Mouse (Mus musculus) kidney, adult 2 months (tissue): ENCODE results near the gene Cgrrf1. TPM values are rescaled to one million over a fixed set of nuclear protein-coding genes. Genes with fewer than 3 reads are reported as not detected.

Source experiments
- DNase-seq: peaks from one replicate; pipeline ENCODE4 v3.0.0; 2021
- H3K27ac ChIP-seq: fragments of 200-500 bp; 2 replicates; pipeline ENCODE4 v1.5.1; 2012; ENCODE audit warnings: low read depth, low read length, control low read depth, inconsistent platforms; ENCODE audit not compliant: insufficient read depth
- H3K27me3 ChIP-seq: fragments of 200-500 bp; replicated peaks from 2 replicates; pipeline ENCODE4 v1.6.1; 2012; ENCODE audit warnings: mild to moderate bottlenecking, moderate library complexity, low read length, inconsistent platforms; ENCODE audit not compliant: control insufficient read depth, insufficient read depth
- H3K36me3 ChIP-seq: fragments of 200-500 bp; 2 replicates; pipeline ENCODE4 v1.6.1; 2012; ENCODE audit warnings: mild to moderate bottlenecking, moderate library complexity, low read length, inconsistent platforms; ENCODE audit not compliant: control insufficient read depth, insufficient read depth
- H3K4me1 ChIP-seq: fragments of 200-500 bp; 2 replicates; pipeline ENCODE4 v1.6.1; 2011; ENCODE audit warnings: low read length; ENCODE audit not compliant: control insufficient read depth, insufficient read depth
- H3K4me3 ChIP-seq: fragments of 200-500 bp; 2 replicates; pipeline ENCODE4 v1.5.1; 2011; ENCODE audit warnings: mild to moderate bottlenecking, low read depth, low read length, control low read depth; ENCODE audit not compliant: insufficient read depth
- CTCF ChIP-seq: fragments of 200-500 bp; conservative IDR thresholded peaks from 2 replicates; pipeline ENCODE4 v1.5.1; 2011; ENCODE audit warnings: low read depth, mild to moderate bottlenecking, control low read depth, low read length, moderate library complexity, mixed read lengths; ENCODE audit not compliant: insufficient read depth, insufficient read length
- POLR2A ChIP-seq: fragments of 200-500 bp; IDR thresholded peaks from one replicate; pipeline ENCODE4 v1.6.1; 2011; ENCODE audit warnings: low read depth, low read length, control low read depth
- WGBS: fragments of 180-500 bp; shearing (Covaris S2); methylation state at CpG from one replicate; pipeline ENCODE4 v1.1.7; 2018; 5-methylcytosine and 5-hydroxymethylcytosine counted together
- polyA plus RNA-seq: library from polyadenylated mRNA; depleted of rRNA; stranded (reverse); fragments of >200 nt; gene quantifications from 2 replicates; pipeline ENCODE4 v1.2.3, GENCODE M21; 2012; rRNA removed

The Cgrrf1 gene
- 33.0 and 35.9 TPM in 2 replicates for polyA plus RNA-seq

- H3K27me3 ChIP-seq = no peaks in the 10 kb centered on the region
- peak; percentile 81 for TF ChIP-seq POLR2A
- peak; percentile 22; the same call in 1 of the 2 replicates for TF ChIP-seq CTCF
- no peaks in the 10 kb centered on the region for H3K36me3 ChIP-seq
- under 1% methylated on average over 32 of the region's 32 CpGs for WGBS
- peak within 1 kb of the TSS; percentile 90 for H3K4me3 ChIP-seq
- peak within 1 kb of the TSS; percentile 57 for H3K27ac ChIP-seq
- DNase-seq = peak; percentile 99
- H3K4me1 ChIP-seq = peaks cover 4% of the 10 kb centered on the region; the same call in 1 of the 2 replicates
Observed at GRCm38 (mm10) chr14:46831837-46832333, at the start of gene Cgrrf1. Cgrrf1 (plus strand) TSS chr14:46832125.

- H3K27ac ChIP-seq = no peak overlapping the region
- no peaks in the 10 kb centered on the region for H3K27me3 ChIP-seq
- 78% methylated on average over 8 of the region's 8 CpGs for WGBS
- peaks cover 2% of the 10 kb centered on the region; the same call in 1 of the 2 replicates for H3K36me3 ChIP-seq
- peaks cover 4% of the 10 kb centered on the region; the same call in 1 of the 2 replicates for H3K4me1 ChIP-seq
- no peak for DNase-seq
- H3K4me3 ChIP-seq = no peak overlapping the region
- TF ChIP-seq CTCF = no peak
Observed at GRCm38 (mm10) chr14:46782187-46782828, 49.6 kb upstream of the Cgrrf1 start.

DNA sequence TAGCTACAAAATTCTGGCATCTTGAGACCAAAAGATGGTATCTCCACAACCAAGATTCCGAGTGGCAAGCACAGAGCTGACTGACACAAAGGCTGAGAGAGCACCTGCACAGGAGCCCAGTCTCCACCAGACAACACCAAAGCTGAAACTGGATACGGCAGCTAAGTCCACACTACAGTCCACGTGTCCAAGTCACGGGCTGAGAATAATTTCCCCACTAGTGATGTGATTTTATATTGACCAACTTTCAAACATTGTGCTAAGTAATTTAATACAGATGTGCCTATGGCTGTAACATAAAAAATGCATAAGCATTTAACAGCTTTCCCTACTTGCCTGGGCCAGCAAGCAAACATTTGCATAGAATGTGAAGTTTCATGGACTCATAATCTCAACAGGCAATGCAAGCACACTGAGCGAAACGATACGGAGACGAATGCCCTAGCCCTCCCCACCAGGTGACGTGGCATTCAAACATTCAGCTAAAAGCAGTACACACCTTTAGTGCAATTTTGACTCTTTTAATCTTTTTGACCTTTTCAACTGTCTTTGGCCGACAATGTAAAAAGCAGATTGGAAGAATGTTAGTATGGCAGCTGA lies 48.5 kb upstream of the Cgrrf1 start:
- no peaks in the 10 kb centered on the region for H3K27me3 ChIP-seq
- no peak overlapping the region for H3K4me3 ChIP-seq
- TF ChIP-seq POLR2A (no peak), CTCF (no peak)
- 76% methylated on average over 10 of the region's 10 CpGs for WGBS
- peaks cover 4% of the 10 kb centered on the region; the same call in 1 of the 2 replicates for H3K4me1 ChIP-seq
- H3K36me3 ChIP-seq = peaks cover 2% of the 10 kb centered on the region; the same call in 1 of the 2 replicates
- DNase-seq = no peak
- H3K27ac ChIP-seq = no peak overlapping the region

DNA sequence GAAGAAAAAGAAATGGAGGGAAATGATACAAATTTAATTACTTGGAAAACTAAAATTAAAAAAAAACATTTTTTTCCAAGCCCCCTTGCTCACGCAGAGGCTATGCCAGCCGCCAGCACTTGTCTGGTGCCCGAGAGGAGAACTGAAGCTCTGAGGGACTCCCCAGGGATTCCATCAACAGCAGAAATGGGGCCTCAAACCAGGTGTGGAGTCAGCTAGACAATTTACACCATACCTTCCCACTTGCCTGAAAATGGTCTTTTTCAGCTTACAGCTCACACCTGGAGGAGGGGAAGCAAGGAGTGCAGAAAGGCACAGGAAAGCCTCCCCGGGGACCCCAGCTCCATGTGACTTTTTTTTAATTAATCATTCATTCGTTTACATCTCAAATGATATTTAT lies 46.7 kb upstream of the Cgrrf1 start:
- no peak overlapping the region for H3K27ac ChIP-seq
- WGBS = 89% methylated on average over 5 of the region's 5 CpGs
- H3K4me1 ChIP-seq = peaks cover 4% of the 10 kb centered on the region; the same call in 1 of the 2 replicates
- H3K4me3 ChIP-seq = no peak overlapping the region
- no peaks in the 10 kb centered on the region for H3K36me3 ChIP-seq
- no peaks in the 10 kb centered on the region for H3K27me3 ChIP-seq
- TF ChIP-seq POLR2A = no peak
- TF ChIP-seq CTCF = no peak
- DNase-seq = no peak

- WGBS = under 1% methylated on average over 11 of the region's 11 CpGs
- no peak for DNase-seq
- Histone ChIP-seq H3K4me3 (peak overlapping the region; percentile 95), H3K36me3 (no peaks in the 10 kb centered on the region), H3K27ac (no peak overlapping the region; the same call in 1 of the 2 replicates), H3K27me3 (no peaks in the 10 kb centered on the region), H3K4me1 (peaks cover 4% of the 10 kb centered on the region; the same call in 1 of the 2 replicates)
- TF ChIP-seq POLR2A = no peak
- TF ChIP-seq CTCF = no peak
Observed at GRCm38 (mm10) chr14:46787454-46787786, 44.5 kb upstream of the Cgrrf1 start.

GRCm38 (mm10) chr14:46787787-46788504 lies 44.0 kb upstream of the Cgrrf1 start, which contains the start of gene Cnih1:
Cnih1 (minus strand) TSS chr14:46788411.
- H3K27ac ChIP-seq = peak within 1 kb of the TSS; percentile 66

More at GRCm38 (mm10) chr14:46787787-46788504, 44.0 kb upstream of the Cgrrf1 start, which contains the start of gene Cnih1:
- Histone ChIP-seq H3K27me3 (no peaks in the 10 kb centered on the region), H3K36me3 (no peaks in the 10 kb centered on the region), H3K4me3 (peak within 1 kb of the TSS; percentile 95), H3K4me1 (peaks cover 4% of the 10 kb centered on the region; the same call in 1 of the 2 replicates)
- peak; percentile 94 for DNase-seq
- TF ChIP-seq POLR2A (peak; percentile 22), CTCF (peak; percentile 66)
- WGBS = under 1% methylated on average over 86 of the region's 86 CpGs
